Mouse (Mus musculus) heart, adult 9 months (tissue): Measurements from ENCODE around the gene Nme7.

Experiments
- DNase-seq, 2 experiments: peaks; one replicate each; pipeline ENCODE4 v3.0.0; 2022; ENCODE audit warnings: low spot score in 2 of 2

Gene Nme7

GRCm38 (mm10) chr1:164434049-164434448 is 130.1 kb downstream of the Nme7 start:
- DNase-seq = no peak

GRCm38 (mm10) chr1:164436749-164437148 is 132.8 kb downstream of the Nme7 start:
- DNase-seq = no peak

GRCm38 (mm10) chr1:164440230-164440629 is 136.3 kb downstream of the Nme7 start:
- DNase-seq = no peak

- DNase-seq = no peak
Measured at GRCm38 (mm10) chr1:164440708-164441407, 136.9 kb downstream of the Nme7 start.

- DNase-seq = no peak
Measured at GRCm38 (mm10) chr1:164441408-164441974, 137.6 kb downstream of the Nme7 start.

- DNase-seq = no peak
Measured at GRCm38 (mm10) chr1:164445620-164446162, 141.8 kb downstream of the Nme7 start.

- DNase-seq = no peak
Measured at GRCm38 (mm10) chr1:164446535-164446934, 142.6 kb downstream of the Nme7 start.

- no peak for DNase-seq
Measured at GRCm38 (mm10) chr1:164447521-164447920, 143.6 kb downstream of the Nme7 start.

- DNase-seq = no peak
Measured at GRCm38 (mm10) chr1:164449626-164450025, 145.7 kb downstream of the Nme7 start.

- DNase-seq = no peak
Measured at GRCm38 (mm10) chr1:164450231-164450630, 146.3 kb downstream of the Nme7 start.

- DNase-seq = no peak
Measured at GRCm38 (mm10) chr1:164450644-164451043, 146.7 kb downstream of the Nme7 start.

GRCm38 (mm10) chr1:164451346-164451745 is 147.4 kb downstream of the Nme7 start:
- DNase-seq = no peak

- no peak for DNase-seq
Measured at GRCm38 (mm10) chr1:164452580-164452979, 148.7 kb downstream of the Nme7 start.

- no peak for DNase-seq
Measured at GRCm38 (mm10) chr1:164453146-164453545, 149.2 kb downstream of the Nme7 start.

GRCm38 (mm10) chr1:164453739-164454138 is 149.8 kb downstream of the Nme7 start:
- DNase-seq = no peak

GRCm38 (mm10) chr1:164454747-164455400 is 151.0 kb downstream of the Nme7 start:
- peak in 1 of 2 experiments; percentile 38 for DNase-seq

GRCm38 (mm10) chr1:164455614-164456013 is 151.7 kb downstream of the Nme7 start:
- no peak for DNase-seq

- no peak for DNase-seq
Measured at GRCm38 (mm10) chr1:164456065-164456464, 152.1 kb downstream of the Nme7 start.

- no peak for DNase-seq
Measured at GRCm38 (mm10) chr1:164456731-164457130, 152.8 kb downstream of the Nme7 start.

GRCm38 (mm10) chr1:164457531-164458244 is 153.8 kb downstream of the Nme7 start:
- DNase-seq = peak; percentile 50 to 56

- DNase-seq = peak; percentile 78 to 82
Measured at GRCm38 (mm10) chr1:164458245-164458613, 154.3 kb downstream of the Nme7 start, which contains the start of gene Atp1b1. Gene Atp1b1, minus strand, starts transcription at chr1:164458355.

GRCm38 (mm10) chr1:164458621-164459051 is 154.7 kb downstream of the Nme7 start:
- DNase-seq = peak; percentile 62 to 65
